Mouse (Mus musculus) brown adipose tissue, adult 24 weeks (tissue): ENCODE measurements around the gene Gm10277. TPM values are rescaled to one million over a fixed set of nuclear protein-coding genes. Genes with fewer than 3 reads are reported as not detected.

Experiments
- H3K27ac ChIP-seq: fragments of 200-500 bp; replicated peaks from 2 replicates; pipeline ENCODE4 v1.5.1; 2012; ENCODE audit warnings: low read depth, mild to moderate bottlenecking, low read length
- H3K4me1 ChIP-seq: fragments of 200-500 bp; 2 replicates; pipeline ENCODE4 v1.6.1; 2012; ENCODE audit warnings: low read length, mixed read lengths; ENCODE audit not compliant: control insufficient read depth, insufficient read depth, insufficient read length
- H3K4me3 ChIP-seq: fragments of 200-500 bp; 2 replicates; pipeline ENCODE4 v1.5.1; 2012; ENCODE audit warnings: low read depth, mild to moderate bottlenecking, low read length, moderate library complexity; ENCODE audit not compliant: insufficient read depth
- polyA plus RNA-seq: library from polyadenylated mRNA; stranded (reverse); fragments of >200 nt; gene quantifications from 2 replicates; pipeline ENCODE4 v1.2.4, GENCODE M21; 2012; ENCODE audit not compliant: missing spikeins, insufficient read depth, insufficient read length

The Gm10277 gene
- polyA plus RNA-seq, 1 experiment, result not detected

- no peaks in the 10 kb centered on the region for H3K4me1 ChIP-seq
- no peak overlapping the region for H3K4me3 ChIP-seq
- no peak overlapping the region for H3K27ac ChIP-seq
Measured at GRCm38 (mm10) chr11:77737289-77737688, 50.3 kb downstream of the Gm10277 start.

Other genes with a start within 250 kb of the Gm10277 start
- 21.1 and 25.8 TPM in 2 replicates for gene Taok1, start 179.9 kb downstream of the Gm10277 start, polyA plus RNA-seq
- 13.1 and 16.1 TPM in 2 replicates for gene Nufip2, start 101.6 kb downstream of the Gm10277 start, polyA plus RNA-seq
- gene Cryba1, start 62.5 kb downstream of the Gm10277 start, polyA plus RNA-seq, result not detected in 2 replicates
- 17.4 and 18.2 TPM in 2 replicates for gene Myo18a, start 24.5 kb downstream of the Gm10277 start, polyA plus RNA-seq
- not detected in 2 replicates for gene Pipox, start 106.3 kb upstream of the Gm10277 start, polyA plus RNA-seq
- 0.44 TPM in 1 of 2 replicates, not detected in the other for gene Sez6, start 143.1 kb upstream of the Gm10277 start, polyA plus RNA-seq
- gene Phf12, start 195.0 kb upstream of the Gm10277 start, polyA plus RNA-seq, result 9.6 and 13.3 TPM in 2 replicates
- gene Dhrs13, start 244.5 kb upstream of the Gm10277 start, polyA plus RNA-seq, result 3.0 and 3.4 TPM in 2 replicates